ENCODE assay signal across 26 mouse cellular contexts in genomic region chr9:45119954-45120530, GRCm38 (mm10). TPM values are rescaled to one million over a fixed set of nuclear protein-coding genes. Genes with fewer than 3 reads are reported as not detected.
DNase-seq lines count a peak whose midpoint lies in the region; ATAC-seq lines count a peak whose summit lies in the region.
"Had no signal": no experiment of that assay in that cellular context is flagged by ENCODE, and none has a peak within 500 bp of the region (broad histone marks: within the 10 kb centered on the region; RNA-seq: fewer than 3 reads in every experiment).

No protein-coding gene starts in this region.

- no peak overlapping the region for H3K4me3 ChIP-seq in hindbrain, embryonic 16.5 days (ENCODE audit: low read length)
- H3K4me3 ChIP-seq in hindbrain, embryonic 11.5 days (ENCODE audit: low read depth, low read length): no peak overlapping the region
- no peak overlapping the region for H3K4me3 ChIP-seq in midbrain, embryonic 15.5 days
- no peak overlapping the region for H3K4me3 ChIP-seq in midbrain, embryonic 14.5 days (replicated peaks; ENCODE audit: low read depth, low read length)
- H3K4me3 ChIP-seq: embryonic facial prominence, embryonic 13.5 days; erythroblast, embryonic 14.5 days; forebrain, embryonic 12.5 days; heart, adult 2 months; heart, embryonic 13.5 days; midbrain, embryonic 12.5 days had no signal

- DNase-seq in cerebellum, adult 11-12 months: peak; percentile 72
- DNase-seq in hindbrain, embryonic 11.5 days (ENCODE audit: low spot score): no peak
- DNase-seq in midbrain, embryonic 14.5 days: no peak
- peak; percentile 47 to 51 for DNase-seq in cerebellum, postnatal 36 days
- no peak for DNase-seq in layer of hippocampus, postnatal 14 days (ENCODE audit: low spot score in 2 of 2)
- DNase-seq: embryo, embryonic 11 days; gastrocnemius, postnatal 25 days; heart, adult 2 months; heart, postnatal 14 days; kidney, postnatal 4 days; layer of hippocampus, adult 9-11 months; thymus, adult 2 months had no signal

- peaks cover 34% of the 10 kb centered on the region for H3K4me1 ChIP-seq in hindbrain, embryonic 16.5 days (ENCODE audit: control insufficient read depth, insufficient read depth, low read depth, low read length)
- peaks cover 3% of the 10 kb centered on the region; the same call in 1 of the 2 replicates for H3K4me1 ChIP-seq in hindbrain, embryonic 11.5 days (replicated peaks; ENCODE audit: control insufficient read depth, insufficient read depth, low read length)
- H3K4me1 ChIP-seq in midbrain, embryonic 15.5 days: peaks cover 45% of the 10 kb centered on the region
- H3K4me1 ChIP-seq in midbrain, embryonic 14.5 days (ENCODE audit: control insufficient read depth, insufficient read depth, low read length): peaks cover 28% of the 10 kb centered on the region

- H3K9me3 ChIP-seq in hindbrain, embryonic 16.5 days (ENCODE audit: control insufficient read depth, low read length): no peaks in the 10 kb centered on the region
- no peaks in the 10 kb centered on the region for H3K9me3 ChIP-seq in hindbrain, embryonic 11.5 days (ENCODE audit: control insufficient read depth, low read length)
- no peaks in the 10 kb centered on the region for H3K9me3 ChIP-seq in midbrain, embryonic 15.5 days
- H3K9me3 ChIP-seq in midbrain, embryonic 14.5 days (ENCODE audit: control insufficient read depth, low read length): no peaks in the 10 kb centered on the region
- H3K9me3 ChIP-seq: embryonic facial prominence, embryonic 13.5 days; forebrain, embryonic 12.5 days; heart, embryonic 13.5 days; midbrain, embryonic 12.5 days had no signal

- 91% methylated on average over 14 of the region's 14 CpGs for WGBS in hindbrain, embryonic 16.5 days
- WGBS in hindbrain, embryonic 11.5 days: 91% methylated on average over 14 of the region's 14 CpGs
- WGBS in midbrain, embryonic 15.5 days: 88% methylated on average over 14 of the region's 14 CpGs
- WGBS in midbrain, embryonic 14.5 days: 90% methylated on average over 14 of the region's 14 CpGs

- peak overlapping the region; percentile 24; the same call in 1 of the 2 replicates for H3K4me2 ChIP-seq in hindbrain, embryonic 16.5 days (ENCODE audit: low read length)
- H3K4me2 ChIP-seq in hindbrain, embryonic 11.5 days (replicated peaks; ENCODE audit: low read depth, low read length): no peak overlapping the region
- peak overlapping the region; percentile 81; the same call in 1 of the 2 replicates for H3K4me2 ChIP-seq in midbrain, embryonic 15.5 days
- H3K4me2 ChIP-seq in midbrain, embryonic 14.5 days (ENCODE audit: low read length): no peak overlapping the region
- H3K4me2 ChIP-seq: forebrain, embryonic 12.5 days; heart, embryonic 13.5 days had no signal

- no peak overlapping the region for H3K9ac ChIP-seq in hindbrain, embryonic 16.5 days (ENCODE audit: low read depth, low read length)
- no peak overlapping the region for H3K9ac ChIP-seq in hindbrain, embryonic 11.5 days (ENCODE audit: low read depth, low read length)
- no peak overlapping the region for H3K9ac ChIP-seq in midbrain, embryonic 15.5 days
- no peak overlapping the region; the same call in 1 of the 2 replicates for H3K9ac ChIP-seq in midbrain, embryonic 14.5 days (replicated peaks; ENCODE audit: low read length)
- H3K9ac ChIP-seq: embryonic facial prominence, embryonic 13.5 days; forebrain, embryonic 12.5 days; heart, embryonic 13.5 days; midbrain, embryonic 12.5 days had no signal

- peaks cover 2% of the 10 kb centered on the region; the same call in 1 of the 2 replicates for H3K36me3 ChIP-seq in hindbrain, embryonic 16.5 days (ENCODE audit: control insufficient read depth, insufficient read depth, low read length)
- no peaks in the 10 kb centered on the region for H3K36me3 ChIP-seq in hindbrain, embryonic 11.5 days (ENCODE audit: control insufficient read depth, insufficient read depth, low read length)
- H3K36me3 ChIP-seq in midbrain, embryonic 15.5 days (replicated peaks): no peaks in the 10 kb centered on the region
- peaks cover under 1% of the 10 kb centered on the region; the same call in 1 of the 2 replicates for H3K36me3 ChIP-seq in midbrain, embryonic 14.5 days (ENCODE audit: control insufficient read depth, insufficient read depth, low read length)
- H3K36me3 ChIP-seq: embryonic facial prominence, embryonic 13.5 days; forebrain, embryonic 12.5 days; heart, embryonic 13.5 days; midbrain, embryonic 12.5 days had no signal

- no peak overlapping the region for H3K27ac ChIP-seq in hindbrain, embryonic 16.5 days (ENCODE audit: low read depth, low read length)
- no peak overlapping the region for H3K27ac ChIP-seq in hindbrain, embryonic 11.5 days (ENCODE audit: low read depth, low read length)
- no peak overlapping the region for H3K27ac ChIP-seq in midbrain, embryonic 15.5 days
- H3K27ac ChIP-seq in midbrain, embryonic 14.5 days (replicated peaks; ENCODE audit: low read depth, low read length): no peak overlapping the region
- H3K27ac ChIP-seq: embryonic facial prominence, embryonic 13.5 days; forebrain, embryonic 12.5 days; heart, adult 2 months; heart, embryonic 13.5 days; midbrain, embryonic 12.5 days; stomach, postnatal 0 days had no signal

- H3K27me3 ChIP-seq in hindbrain, embryonic 16.5 days (replicated peaks; ENCODE audit: control insufficient read depth, insufficient read depth, low read length): no peaks in the 10 kb centered on the region
- H3K27me3 ChIP-seq in hindbrain, embryonic 11.5 days (ENCODE audit: control insufficient read depth, insufficient read depth, low read length): no peaks in the 10 kb centered on the region; the same call in 1 of the 2 replicates
- no peaks in the 10 kb centered on the region for H3K27me3 ChIP-seq in midbrain, embryonic 15.5 days (replicated peaks)
- no peaks in the 10 kb centered on the region for H3K27me3 ChIP-seq in midbrain, embryonic 14.5 days (ENCODE audit: control insufficient read depth, insufficient read depth, low read length)
- H3K27me3 ChIP-seq: embryonic facial prominence, embryonic 13.5 days had no signal

- no peak for ATAC-seq in cerebellum, adult (ENCODE audit: insufficient number of reproducible peaks, low FRiP score, low TSS enrichment)
- no peak for ATAC-seq in hindbrain, embryonic 16.5 days
- ATAC-seq in hindbrain, embryonic 11.5 days (ENCODE audit: low FRiP score): no peak
- no peak for ATAC-seq in midbrain, embryonic 15.5 days (replicated peaks)
- ATAC-seq in midbrain, embryonic 14.5 days (ENCODE audit: low FRiP score, low TSS enrichment): no peak
- ATAC-seq: CD4-positive, CD25-positive, alpha-beta regulatory T cell, adult 4 months; intestine, postnatal 0 days; lung, postnatal 0 days had no signal

RNA-seq across cellular contexts. Expression of gene Scn2b, which starts 2.5 kb away (rescaled TPM):
- 10.0 and 10.5 TPM in 2 replicates for polyA plus RNA-seq in hindbrain, embryonic 16.5 days (2015; fragmentation: Nextera tagmentation; extraction: Ambion mirVana)
- polyA plus RNA-seq in hindbrain, embryonic 11.5 days (2014; fragmentation: Nextera tagmentation; extraction: Ambion mirVana): 3.8 and 4.7 TPM in 2 replicates
- 10.0 and 11.2 TPM in 2 replicates for polyA plus RNA-seq in midbrain, embryonic 15.5 days (2015; fragmentation: Nextera tagmentation; extraction: Ambion mirVana)
- 6.6 and 8.1 TPM in 2 replicates for polyA plus RNA-seq in midbrain, embryonic 14.5 days (2014; fragmentation: Nextera tagmentation; extraction: Ambion mirVana)
- 100 to 1,000 TPM; 162 to 166 TPM for total RNA-seq in layer of hippocampus, postnatal 14 days (2021)
- total RNA-seq: liver, adult 2 months had no signal
- polyA plus RNA-seq: erythroblast, embryonic 14.5 days; liver, adult 2 months had no signal

RNA-seq across cellular contexts. Expression of gene Scn4b, which starts 18.2 kb away (rescaled TPM):
- 0.60 and 0.81 TPM in 2 replicates for polyA plus RNA-seq in hindbrain, embryonic 16.5 days (2015; fragmentation: Nextera tagmentation; extraction: Ambion mirVana)
- polyA plus RNA-seq in hindbrain, embryonic 11.5 days (2014; fragmentation: Nextera tagmentation; extraction: Ambion mirVana): 0.12 and 0.14 TPM in 2 replicates
- polyA plus RNA-seq in midbrain, embryonic 15.5 days (2015; fragmentation: Nextera tagmentation; extraction: Ambion mirVana): 0.30 and 0.42 TPM in 2 replicates
- 0.05 TPM in 1 of 2 replicates, not detected in the other for polyA plus RNA-seq in midbrain, embryonic 14.5 days (2014; fragmentation: Nextera tagmentation; extraction: Ambion mirVana)
- total RNA-seq in layer of hippocampus, postnatal 14 days (2021): 1 to 10 TPM; 6.0 to 8.2 TPM
- polyA plus RNA-seq: erythroblast, embryonic 14.5 days had no signal

RNA-seq across cellular contexts. Expression of gene Jaml, which starts 41.1 kb away (rescaled TPM):
- 0.25 and 0.37 TPM in 2 replicates for polyA plus RNA-seq in hindbrain, embryonic 16.5 days (2015; fragmentation: Nextera tagmentation; extraction: Ambion mirVana)
- polyA plus RNA-seq in hindbrain, embryonic 11.5 days (2014; fragmentation: Nextera tagmentation; extraction: Ambion mirVana): 0.31 and 0.36 TPM in 2 replicates
- 0.24 and 0.26 TPM in 2 replicates for polyA plus RNA-seq in midbrain, embryonic 15.5 days (2015; fragmentation: Nextera tagmentation; extraction: Ambion mirVana)
- polyA plus RNA-seq in midbrain, embryonic 14.5 days (2014; fragmentation: Nextera tagmentation; extraction: Ambion mirVana): 0.12 and 0.24 TPM in 2 replicates
- total RNA-seq in layer of hippocampus, postnatal 14 days (2021): under 1 TPM; 0.24 to 0.39 TPM
- polyA plus RNA-seq: embryonic facial prominence, embryonic 13.5 days; erythroblast, embryonic 14.5 days; kidney, embryonic 14.5 days had no signal

Comparison
In these comparisons a context has a peak if more than half of its experiments do, and no peak if none do; other contexts are left out.
1. H3K4me2 ChIP-seq: peak in hindbrain, embryonic 16.5 days (single experiment) and midbrain, embryonic 15.5 days (single experiment); none in hindbrain, embryonic 11.5 days (single experiment) and midbrain, embryonic 14.5 days (single experiment).
2. DNase-seq: peak in cerebellum, adult 11-12 months (single experiment) and cerebellum, postnatal 36 days (2 of 2); none in hindbrain, embryonic 11.5 days (single experiment), midbrain, embryonic 14.5 days (single experiment) and layer of hippocampus, postnatal 14 days (0 of 2).